Mouse (Mus musculus): ENCODE results near the gene Cops7b. TPM values are rescaled to one million over a fixed set of nuclear protein-coding genes. Genes with fewer than 3 reads are reported as not detected.

The Cops7b gene
- polyA plus RNA-seq, 1 experiment from 2014 or later, result 32.6 TPM

Small RNA genes within 50 kb of the gene (microRNA-seq; reads per million reads assigned to microRNA genes)
- gene Gm22955, result not detected

Other genes with a start within 250 kb of the Cops7b start
- gene Ncl, start 223.5 kb upstream of the Cops7b start, polyA plus RNA-seq (2015; fragmentation: Nextera tagmentation; extraction: Ambion mirVana), result 346 and 382 TPM in 2 replicates
- not detected in 2 replicates for gene Nmur1, start 156.7 kb upstream of the Cops7b start, polyA plus RNA-seq (2015; fragmentation: Nextera tagmentation; extraction: Ambion mirVana)
- gene Tex44, start 156.6 kb upstream of the Cops7b start, polyA plus RNA-seq (2015; fragmentation: Nextera tagmentation; extraction: Ambion mirVana), result not detected in 2 replicates
- 1,914 and 2,170 TPM in 2 replicates for gene Ptma, start 56.2 kb upstream of the Cops7b start, polyA plus RNA-seq (2015; fragmentation: Nextera tagmentation; extraction: Ambion mirVana)
- gene Pde6d, start 275 bp upstream of the Cops7b start, polyA plus RNA-seq (2015; fragmentation: Nextera tagmentation; extraction: Ambion mirVana), result 32.8 and 42.9 TPM in 2 replicates
- 3.4 and 4.6 TPM in 2 replicates for gene Nppc, start 87.7 kb downstream of the Cops7b start, polyA plus RNA-seq (2015; fragmentation: Nextera tagmentation; extraction: Ambion mirVana)
- 22.1 and 22.8 TPM in 2 replicates for gene Dis3l2, start 120.9 kb downstream of the Cops7b start, polyA plus RNA-seq (2015; fragmentation: Nextera tagmentation; extraction: Ambion mirVana)

Measured in stomach, embryonic 16.5 days (tissue).